Mouse (Mus musculus): Measurements from ENCODE around the gene Gm17728.
"Not testable (repeated sequence)": the region's sequence is repeated elsewhere in the genome, so short reads cannot be mapped to it uniquely, and the experiment has no call there.

The Gm17728 gene

GRCm38 (mm10) chr17:9421760-9422159, at the start of gene Gm17728:
Gene Gm17728 (plus strand): TSS chr17:9422060.
- DNase-seq (ENCODE audit: low read depth in 2 of 2, low spot score in 2 of 2), result not testable (repeated sequence)

DNA sequence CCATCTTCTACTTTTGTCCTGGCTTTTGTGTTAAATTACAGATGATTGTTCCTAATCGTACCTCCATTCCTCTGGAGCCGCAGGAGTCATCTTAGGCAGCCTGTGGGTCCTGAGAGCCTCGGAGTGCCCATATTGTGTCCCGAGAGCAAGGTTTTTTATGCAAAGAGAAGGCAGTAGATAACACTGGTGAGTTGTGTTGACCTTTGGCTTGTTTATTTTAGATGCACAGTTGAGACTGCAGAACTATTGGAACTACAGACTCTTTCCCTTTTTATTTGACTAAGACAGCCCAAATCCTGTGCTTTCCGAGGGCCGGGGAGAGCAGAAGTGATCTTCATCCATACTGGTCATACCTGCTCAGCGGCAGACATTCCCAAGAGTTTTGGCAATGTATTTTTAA, 24.4 kb upstream of the Gm17728 start:
- no peak for DNase-seq (ENCODE audit: low read depth in 2 of 2, low spot score in 2 of 2)

GRCm38 (mm10) chr17:9398551-9398950, 23.3 kb upstream of the Gm17728 start:
- DNase-seq (ENCODE audit: low read depth in 2 of 2, low spot score in 2 of 2), result no peak

DNA sequence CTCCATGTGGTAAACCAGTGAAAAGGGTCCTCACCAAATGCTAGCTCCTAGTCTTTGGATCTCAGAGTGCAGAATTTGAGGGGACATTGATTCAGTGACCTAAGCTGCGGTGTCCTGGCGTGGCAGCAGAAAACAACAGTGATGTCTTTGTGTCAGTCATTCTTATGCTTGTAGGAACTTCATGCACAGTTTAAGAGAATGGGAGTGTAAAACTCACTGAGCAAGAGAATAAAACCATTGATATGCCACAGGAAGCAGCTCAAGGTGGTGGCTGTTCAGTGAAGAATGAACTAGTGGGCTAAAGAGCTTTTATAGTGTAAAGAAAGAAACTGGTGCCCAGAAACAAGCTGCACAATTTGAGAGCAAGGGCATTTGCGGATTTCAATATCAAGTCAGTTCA, 17.9 kb upstream of the Gm17728 start:
- no peak for DNase-seq (ENCODE audit: low read depth in 2 of 2, low spot score in 2 of 2)

GRCm38 (mm10) chr17:9407640-9408039, 14.2 kb upstream of the Gm17728 start:
- no peak for DNase-seq (ENCODE audit: low read depth in 2 of 2, low spot score in 2 of 2)

DNA sequence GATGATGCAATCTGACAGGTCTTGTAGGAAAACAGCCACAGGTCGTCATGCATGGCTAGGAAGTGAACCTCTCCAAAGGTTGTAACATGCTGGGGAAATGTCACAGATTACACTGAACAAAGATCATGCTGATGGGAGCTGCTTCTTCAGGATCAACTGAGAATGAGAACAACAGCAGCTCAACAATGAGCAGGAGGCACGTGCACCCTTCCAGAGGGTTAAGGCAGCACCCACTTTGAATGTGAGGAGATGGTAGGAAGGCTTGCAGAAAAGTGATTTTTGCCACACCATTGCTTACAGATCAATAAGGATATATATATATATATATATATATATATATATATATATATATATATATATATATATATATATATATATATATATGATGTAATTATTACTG, 2.8 kb upstream of the Gm17728 start:
- no peak for DNase-seq (ENCODE audit: low read depth in 2 of 2, low spot score in 2 of 2)

DNA sequence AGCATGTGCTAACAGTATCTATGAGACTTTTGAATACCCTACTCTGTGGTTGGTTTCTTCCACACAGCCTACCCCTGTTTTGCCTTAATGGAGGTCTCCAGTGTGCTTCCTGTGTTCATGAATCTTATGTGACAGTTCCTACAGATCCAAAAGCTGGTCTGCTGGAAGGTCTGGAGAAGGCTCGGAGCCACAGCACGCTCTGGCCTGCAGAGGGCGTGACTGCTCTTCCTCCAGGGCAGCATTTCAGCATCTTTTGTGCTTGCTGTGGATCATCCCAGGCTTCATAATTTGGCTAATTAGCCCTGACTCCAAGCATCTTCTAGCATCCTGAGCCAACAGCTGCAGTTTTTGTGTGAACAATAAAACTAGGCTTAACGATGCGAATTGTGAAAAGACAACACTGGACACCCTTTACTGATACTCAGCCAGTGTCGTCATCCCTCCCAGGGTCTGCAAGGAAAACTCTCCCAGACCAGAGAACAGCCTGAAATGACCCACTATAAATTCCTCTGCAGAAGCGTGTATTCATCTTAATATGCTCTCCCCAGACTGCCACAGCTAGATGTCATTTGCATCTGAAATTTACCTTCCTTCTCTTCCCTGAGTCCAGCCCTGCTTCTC, 6.6 kb downstream of the Gm17728 start:
- no peak for DNase-seq (ENCODE audit: low read depth in 2 of 2, low spot score in 2 of 2)

DNA sequence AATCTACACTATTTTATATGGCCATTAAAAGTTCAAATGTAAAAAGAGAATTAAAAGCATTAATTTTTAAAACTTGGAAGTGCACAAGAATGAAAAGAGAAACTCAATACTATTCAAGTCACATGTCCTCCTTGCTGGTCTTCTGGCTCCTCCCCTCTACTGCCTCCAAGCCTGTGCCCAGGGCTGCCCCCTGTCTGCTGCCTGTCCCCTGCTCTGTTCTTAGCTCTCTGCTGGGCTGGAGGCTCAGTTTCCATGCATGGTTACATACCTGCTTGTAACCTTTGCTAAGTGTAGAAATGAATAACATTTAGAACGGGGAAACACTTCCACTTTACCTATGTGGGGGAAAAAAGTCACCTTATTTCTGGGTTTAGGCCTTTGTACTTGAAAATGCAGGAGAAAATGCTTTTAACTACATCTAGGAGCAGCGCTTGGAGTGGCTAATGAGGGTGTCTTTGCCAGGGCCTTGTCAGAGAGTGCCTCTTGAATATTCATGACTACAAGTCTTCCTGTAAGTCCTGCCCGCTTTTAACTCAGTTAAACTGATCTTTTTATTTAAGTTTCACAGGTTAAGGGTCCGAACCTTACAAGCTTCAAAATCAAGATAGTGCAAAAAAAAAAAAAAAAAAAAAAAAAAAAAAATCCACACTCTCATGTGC, 18.3 kb downstream of the Gm17728 start:
- no peak for DNase-seq (ENCODE audit: low read depth in 2 of 2, low spot score in 2 of 2)

- DNase-seq (ENCODE audit: low read depth in 2 of 2, low spot score in 2 of 2), result no peak
These were observed 34.5 kb downstream of the Gm17728 start for GRCm38 (mm10) chr17:9456406-9456805.

DNA sequence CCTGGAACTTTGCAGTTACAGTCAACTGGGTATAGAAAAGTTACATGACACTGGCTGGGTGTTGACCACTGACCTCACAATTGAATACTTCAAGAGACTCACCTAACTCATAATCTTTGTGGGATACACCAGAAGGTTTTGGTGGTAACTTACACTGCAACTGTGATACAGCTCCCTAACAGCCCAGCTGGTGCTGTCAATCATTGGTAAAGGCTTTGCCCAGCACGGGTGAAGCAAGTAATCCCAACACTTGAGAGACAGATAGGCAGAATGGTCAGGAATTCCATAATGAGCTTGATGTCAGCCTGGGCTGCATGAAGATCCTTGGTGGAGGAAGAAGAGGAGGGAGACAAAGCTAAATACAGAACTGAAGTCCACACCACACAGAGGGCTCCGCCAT, 39.0 kb downstream of the Gm17728 start:
- DNase-seq (ENCODE audit: low read depth in 2 of 2, low spot score in 2 of 2), result no peak
